Mouse (Mus musculus): ENCODE measurements at regions not wholly inside any gene's neighbourhood (a gene's known extent, or its start where the extent isn't known, plus 50 kb on each side); places are given as distances from the start of the nearest gene placed in this dataset.

GRCm38 (mm10) chr8:35996330-35997077, 230.9 kb downstream of the Gm19410 start:
- DNase-seq = no peak

DNA sequence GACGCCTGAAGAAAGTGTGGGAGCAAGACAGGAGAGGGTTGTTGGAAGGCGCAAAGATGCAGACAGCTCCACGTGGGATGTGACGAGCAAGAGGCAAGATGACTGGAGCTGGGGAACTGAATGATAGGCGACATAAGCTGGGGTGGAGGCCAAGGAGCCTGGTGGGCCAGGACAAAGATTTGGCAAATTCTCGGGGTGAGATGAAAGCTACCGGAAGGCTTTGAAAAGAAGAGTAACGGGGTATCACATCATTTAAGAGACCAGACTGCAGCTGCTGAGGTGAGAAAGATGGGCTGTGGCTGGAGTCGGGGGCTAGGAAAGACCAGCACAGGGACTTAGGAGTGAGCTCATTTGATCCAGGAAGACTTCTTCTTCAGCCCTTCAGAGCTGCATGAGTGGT, 234.0 kb downstream of the Gm19410 start:
- DNase-seq = no peak

- no peak for DNase-seq
Measured at GRCm38 (mm10) chr8:36004387-36004786, 238.8 kb downstream of the Gm19410 start.

DNA sequence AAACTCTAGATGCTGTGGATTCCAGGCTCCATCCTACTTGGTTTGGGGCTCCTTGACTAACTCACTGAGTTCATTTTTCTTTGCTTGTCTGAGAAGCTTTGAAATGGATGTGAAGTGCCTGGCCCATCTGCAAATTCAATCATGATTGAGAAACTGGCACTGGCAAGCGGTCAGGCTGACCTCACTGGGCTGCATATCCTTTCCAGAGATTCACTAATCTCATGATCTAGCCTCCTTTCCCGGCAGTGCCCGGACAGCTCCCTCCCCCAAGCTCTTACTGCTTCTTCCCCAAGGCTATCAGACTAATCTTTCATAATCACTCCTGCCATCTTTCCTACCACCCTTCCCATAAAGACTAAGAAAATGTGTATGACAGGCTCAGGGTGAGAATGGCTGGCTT, 239.9 kb downstream of the Gm19410 start:
- no peak for DNase-seq

GRCm38 (mm10) chr8:36007724-36008123, 242.1 kb downstream of the Gm19410 start:
- no peak for DNase-seq

DNA sequence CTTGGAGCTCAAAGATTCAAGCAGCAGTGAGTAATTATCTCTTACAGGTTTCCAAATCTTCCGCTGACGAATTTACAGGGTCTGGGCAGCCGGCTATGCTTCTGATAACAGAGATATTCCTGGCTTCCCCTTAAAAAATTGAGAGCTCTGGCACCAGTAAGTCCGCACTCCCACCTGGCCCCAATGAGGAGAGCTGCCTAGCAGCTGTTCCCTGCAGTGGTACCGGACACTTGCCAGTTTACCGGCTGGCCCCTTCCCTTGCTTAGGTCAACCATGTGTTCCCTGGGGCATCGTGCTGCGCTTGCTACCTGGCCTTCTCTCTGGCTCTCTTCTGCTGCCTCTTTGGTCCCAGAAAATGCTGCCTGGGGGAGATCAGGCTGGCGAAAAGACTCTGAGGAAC, 244.0 kb downstream of the Gm19410 start:
- DNase-seq = no peak

DNA sequence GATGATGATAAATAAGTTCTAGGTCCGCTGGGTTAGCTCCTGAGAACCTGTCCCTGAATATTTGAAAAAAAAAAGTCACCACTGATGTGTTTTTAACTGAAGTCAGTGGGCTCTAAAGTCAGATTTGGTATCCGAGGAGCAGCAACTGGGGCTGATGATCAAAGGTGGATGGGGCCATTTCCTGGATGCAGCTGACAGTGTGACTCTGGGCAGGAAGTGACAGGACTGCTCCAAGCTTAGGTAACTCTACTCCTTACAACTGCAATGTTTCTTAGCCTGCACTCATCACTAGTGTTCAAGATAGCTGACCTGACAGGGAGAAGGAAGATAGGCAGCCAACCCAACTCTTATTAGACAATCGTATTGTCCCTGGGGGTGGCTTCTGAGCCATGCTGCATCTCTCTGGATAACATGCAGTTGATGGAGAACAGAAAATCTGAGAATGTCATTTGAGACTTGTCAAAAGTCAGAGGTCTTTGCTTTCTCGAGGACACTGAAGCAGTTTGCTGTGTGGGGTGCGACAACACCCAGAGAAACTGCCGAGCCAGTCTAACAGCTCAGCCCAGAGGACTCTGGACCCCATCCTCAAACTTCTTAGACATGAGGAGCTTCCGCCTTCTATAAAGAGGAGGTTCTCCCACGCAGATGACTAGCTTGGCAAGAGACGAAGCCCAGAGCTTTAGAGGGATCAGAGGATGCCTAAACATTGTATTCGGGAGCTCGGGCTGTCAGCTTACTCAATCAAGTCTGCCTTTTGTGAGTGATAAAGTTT, 245.0 kb downstream of the Gm19410 start:
- DNase-seq = no peak

DNA sequence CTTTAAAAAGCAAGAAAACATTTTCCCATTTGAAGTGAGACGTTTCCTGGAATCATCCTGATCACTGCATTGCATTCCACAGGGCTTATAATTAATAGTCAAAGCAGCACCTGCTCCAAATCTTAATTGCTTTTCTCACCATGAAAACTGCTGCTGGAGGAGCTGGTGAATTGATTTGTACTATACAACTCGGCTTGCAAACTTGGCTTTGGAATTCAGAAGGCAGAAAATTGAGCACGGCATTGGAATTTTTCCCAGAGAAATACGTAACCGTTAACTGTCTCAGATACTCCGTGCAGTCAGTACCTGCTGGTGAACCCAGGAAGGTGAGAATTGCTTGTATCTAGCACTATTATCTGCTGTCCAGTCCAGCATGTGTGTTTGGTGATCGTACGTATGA, 249.3 kb downstream of the Gm19410 start:
- no peak for DNase-seq

DNA sequence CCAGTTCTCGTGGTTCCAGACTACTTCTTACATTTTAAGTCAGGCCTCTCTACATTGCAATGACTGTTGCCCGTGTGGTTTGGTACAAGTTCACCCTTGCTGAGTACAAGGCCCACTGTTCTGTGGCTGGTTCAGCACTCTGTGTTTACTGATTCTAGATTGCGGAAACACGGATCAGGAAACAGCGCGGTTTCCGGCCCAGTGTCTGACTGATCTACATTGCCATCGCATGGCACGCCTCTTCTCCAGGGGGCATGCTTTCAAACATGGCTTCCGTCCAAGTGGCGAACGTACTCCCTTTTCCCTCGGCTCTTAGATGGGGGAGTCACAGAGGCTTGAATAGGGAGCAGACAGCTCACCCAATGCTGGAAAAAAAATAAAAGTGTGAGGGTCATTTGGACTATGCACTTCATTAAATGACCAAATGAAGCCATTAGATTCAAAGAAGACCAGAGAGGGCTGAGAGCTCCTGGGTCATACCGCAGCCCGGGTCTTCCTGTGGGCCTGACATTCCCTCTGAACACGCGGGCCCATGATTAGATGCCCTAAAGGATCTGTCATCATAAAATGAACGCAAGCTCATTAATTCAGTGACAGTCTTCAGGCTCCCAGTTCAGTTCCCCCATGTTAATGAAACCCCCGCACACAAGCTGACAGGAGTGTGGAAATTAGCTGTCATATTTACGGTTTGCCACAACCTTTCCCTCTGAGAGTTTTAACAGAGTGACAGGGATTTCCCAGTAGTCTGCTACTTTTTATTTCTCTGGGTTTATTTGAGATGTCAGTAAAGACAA, 250.9 kb downstream of the Gm19410 start:
- no peak for DNase-seq

DNA sequence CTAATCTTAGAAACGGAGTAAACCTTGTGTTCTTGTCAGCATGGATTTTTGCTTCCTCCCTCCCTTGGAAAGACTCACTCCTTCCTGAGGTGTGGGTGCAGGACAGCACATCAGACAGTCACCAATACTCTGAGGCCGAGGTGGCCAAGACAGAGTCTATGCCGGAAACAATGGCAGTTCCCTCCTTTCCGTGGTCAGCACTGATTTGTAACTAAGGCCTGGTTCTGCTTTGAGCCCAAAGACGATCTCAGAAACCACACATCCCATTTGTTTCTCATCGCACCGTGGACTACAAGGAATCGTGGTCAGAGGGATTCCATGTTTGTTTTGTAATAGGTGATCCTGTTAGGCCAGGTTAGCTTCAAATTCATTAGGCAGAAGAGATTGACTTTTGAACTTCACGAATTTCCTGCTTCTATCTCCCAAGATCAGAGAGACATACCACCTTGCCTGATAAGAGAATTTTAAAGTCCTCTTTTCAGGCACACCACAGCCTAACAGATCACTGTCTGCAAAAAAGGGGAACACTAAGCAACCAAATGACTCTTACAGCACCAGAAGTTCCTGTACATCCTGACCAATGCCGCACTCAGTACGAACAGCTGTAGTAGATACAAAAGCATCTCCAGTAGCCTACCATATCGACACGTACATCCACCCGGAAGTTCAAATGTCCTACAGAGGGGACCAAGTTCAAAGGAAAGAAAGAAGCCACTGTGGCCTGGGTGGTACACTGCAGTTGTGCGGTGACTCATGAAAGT, 253.6 kb downstream of the Gm19410 start:
- DNase-seq = no peak

DNA sequence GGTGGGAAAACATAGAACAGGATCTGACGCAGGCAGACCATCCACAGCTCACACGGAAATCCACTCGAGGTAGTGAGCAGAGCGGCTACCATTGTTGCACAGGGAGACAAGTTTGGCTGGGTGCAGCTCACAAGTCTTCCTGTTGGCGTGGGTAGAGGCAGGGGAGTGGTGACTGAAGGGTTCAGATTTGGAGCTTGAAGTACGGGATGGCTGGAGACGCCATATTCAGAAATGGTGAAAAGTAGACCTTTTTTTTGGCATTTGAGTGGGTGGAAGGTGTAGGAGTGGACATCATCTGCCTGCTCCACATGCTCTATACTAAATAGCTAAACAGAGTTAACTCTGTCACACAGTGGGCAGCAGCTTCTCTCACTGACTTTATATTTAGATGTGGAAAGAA, 254.3 kb downstream of the Gm19410 start:
- no peak for DNase-seq

DNA sequence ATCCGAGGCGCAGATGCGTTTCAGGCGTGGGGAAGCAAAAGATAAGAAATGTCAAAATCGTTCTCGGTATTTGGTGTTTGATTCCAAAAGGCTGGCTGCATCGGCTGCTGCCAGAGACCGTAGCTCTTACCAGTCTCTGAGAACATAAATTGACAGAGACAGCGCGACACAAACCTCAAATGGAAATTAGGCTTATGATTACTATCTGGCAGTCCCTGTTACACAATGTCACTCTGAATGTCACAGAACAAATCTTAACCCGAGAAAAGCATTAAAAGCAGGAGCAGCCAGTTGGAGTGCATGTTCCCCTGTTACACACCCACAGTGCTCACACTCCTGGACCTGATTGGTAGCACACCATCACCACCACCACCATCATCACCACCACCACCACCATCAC, 262.0 kb downstream of the Gm19410 start:
- no peak for DNase-seq

DNA sequence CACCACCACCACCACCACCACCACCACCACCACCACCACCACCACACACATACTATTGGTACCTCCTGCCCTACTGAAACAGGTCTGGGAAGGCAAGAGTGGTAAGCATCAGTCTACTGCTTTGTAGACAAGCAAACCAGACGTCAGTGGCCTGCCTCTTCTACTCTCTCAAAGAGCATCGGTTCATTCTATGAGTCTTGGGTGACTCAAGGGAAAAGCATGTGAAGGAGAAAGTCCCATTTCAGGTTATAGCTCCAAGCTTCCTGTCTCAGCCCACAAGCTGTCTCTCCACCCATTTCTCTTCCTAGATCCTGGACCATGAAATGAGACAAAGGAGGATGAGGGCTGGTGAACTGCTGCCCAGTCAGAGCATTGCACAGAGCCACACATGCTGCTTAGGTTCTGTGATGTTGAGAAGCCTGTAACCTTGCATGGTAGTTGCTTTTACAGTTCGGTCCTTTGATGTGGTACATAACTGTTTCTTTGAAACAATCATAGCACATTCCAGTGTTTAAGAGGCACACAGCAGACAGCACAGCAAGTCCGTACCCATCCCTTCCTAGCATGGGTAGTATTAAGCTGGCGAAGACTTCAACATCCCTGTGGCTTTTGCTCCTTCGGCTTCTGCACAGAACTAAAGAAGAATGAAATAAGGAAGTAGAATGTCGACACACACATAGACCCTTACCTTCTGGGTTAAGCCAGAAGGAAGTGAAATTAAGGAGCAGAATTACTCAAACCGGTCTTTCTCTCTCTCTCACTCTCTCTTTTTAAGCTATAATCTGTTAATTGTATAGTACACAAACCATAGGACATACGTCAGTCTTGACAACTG, 262.7 kb downstream of the Gm19410 start:
- no peak for DNase-seq

- no peak for DNase-seq
Measured at GRCm38 (mm10) chr8:36029445-36029844, 263.9 kb downstream of the Gm19410 start.

DNA sequence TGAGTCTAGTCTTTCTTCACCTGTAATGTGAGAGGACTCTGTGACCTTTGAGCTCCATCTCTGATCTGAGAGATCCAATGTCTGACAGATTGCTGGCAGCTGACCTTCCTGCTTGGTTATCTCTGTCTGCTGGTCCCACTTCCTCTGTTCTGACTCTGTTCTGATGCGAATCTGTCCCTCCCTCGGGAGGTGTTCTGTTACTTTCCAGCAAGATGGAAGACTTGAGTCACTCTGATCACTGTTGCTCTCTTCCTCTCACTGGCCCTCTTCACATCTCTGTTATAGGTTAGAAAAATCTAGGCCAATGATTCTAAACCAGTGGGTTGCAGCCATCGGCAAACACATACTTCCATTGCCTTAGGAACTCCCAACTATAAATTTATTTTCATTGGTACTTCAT, 264.6 kb downstream of the Gm19410 start:
- no peak for DNase-seq

- no peak for DNase-seq
Measured at GRCm38 (mm10) chr8:36031966-36032719, 266.6 kb downstream of the Gm19410 start.

DNA sequence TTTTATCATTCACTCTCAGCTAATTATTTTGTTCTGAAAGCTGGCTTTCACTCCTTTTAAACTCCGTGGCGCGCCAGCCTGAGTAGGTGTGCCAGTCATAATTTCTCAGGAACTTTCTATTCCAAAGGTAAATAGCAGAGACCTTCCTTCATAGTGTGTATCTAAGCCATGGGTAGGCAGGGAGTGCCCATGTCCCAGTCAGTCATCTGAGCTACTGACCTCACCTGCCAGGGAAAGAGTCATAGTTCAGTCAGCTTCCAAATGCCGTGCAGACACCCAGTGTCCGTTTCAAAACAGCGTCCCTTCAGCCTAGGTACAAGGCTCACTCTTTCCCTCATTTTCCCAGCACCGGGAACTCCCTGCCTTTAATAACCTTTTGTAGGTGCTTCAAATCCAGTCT, 269.7 kb downstream of the Gm19410 start:
- DNase-seq = no peak

DNA sequence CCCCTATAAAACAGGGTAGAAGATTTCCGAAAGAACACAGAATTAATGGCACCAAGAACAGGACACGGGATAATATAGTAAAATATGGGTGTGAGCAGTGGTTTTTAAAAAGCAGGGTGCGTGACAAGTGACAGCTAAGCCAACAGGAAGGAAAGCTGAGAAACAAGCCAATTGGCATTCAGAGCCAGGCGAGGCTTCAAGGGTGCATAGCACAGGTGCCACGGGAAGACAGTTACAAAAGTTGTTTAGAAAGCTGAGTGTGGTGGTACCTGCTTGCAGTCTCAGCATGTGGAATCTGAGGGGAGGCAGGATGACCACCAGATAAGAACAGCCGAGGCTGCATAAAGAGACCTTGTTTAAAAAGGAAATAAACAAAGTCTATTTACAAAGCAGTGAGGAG, 270.7 kb downstream of the Gm19410 start:
- no peak for DNase-seq

DNA sequence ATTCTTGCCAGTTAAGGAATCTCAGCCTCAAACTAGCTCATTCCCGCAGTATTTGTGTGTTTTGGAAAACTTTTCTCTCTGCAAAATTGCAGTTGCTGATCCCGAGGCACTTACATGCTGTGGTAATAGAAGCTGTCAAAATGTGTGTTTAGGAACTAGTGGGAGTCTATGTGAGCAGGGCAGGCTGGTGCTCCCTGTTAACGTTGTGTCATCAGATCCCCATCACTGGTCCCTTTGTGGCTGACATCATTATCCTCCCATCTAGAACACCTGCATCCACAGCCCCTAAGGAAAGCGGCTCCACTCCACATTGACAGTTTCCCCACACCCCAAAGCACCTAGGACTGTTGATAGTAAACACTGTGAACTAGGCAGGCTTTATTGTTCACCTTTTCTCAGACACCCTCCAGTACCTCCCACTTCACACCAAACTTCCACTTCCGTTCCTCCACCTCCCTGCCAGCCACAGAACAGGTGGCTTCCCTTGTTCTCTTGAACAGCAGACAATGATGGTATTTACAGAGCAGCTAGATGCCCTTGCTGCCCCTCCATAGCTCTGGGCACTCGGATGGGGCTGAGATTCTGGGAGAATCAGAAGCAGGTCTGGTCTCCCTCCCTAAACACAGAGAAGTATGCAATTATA, 275.8 kb downstream of the Gm19410 start:
- DNase-seq = no peak

GRCm38 (mm10) chr8:36042594-36042993, 277.0 kb downstream of the Gm19410 start:
- no peak for DNase-seq
